Mouse (Mus musculus) G1E-ER4 (cell line): Measurements from ENCODE around the gene Olfr392. TPM values are rescaled to one million over a fixed set of nuclear protein-coding genes. Genes with fewer than 3 reads are reported as not detected.

Experiments used
- GATA1 ChIP-seq: IDR thresholded peaks from one replicate; pipeline ENCODE4 v1.8.0; 2012; ENCODE audit warnings: low read length, inconsistent platforms
- polyA plus RNA-seq: library from polyadenylated mRNA; stranded (reverse); fragments of >175 nt; gene quantifications from 2 replicates; pipeline ENCODE4 v1.2.3, GENCODE M21; 2012

The Olfr392 gene
- polyA plus RNA-seq, result not detected in 2 replicates

GRCm38 (mm10) chr11:73816949-73817348, at the start of gene Olfr392:
Gene Olfr392, minus strand, starts transcription at chr11:73817049.
- no peak for TF ChIP-seq GATA1

- TF ChIP-seq GATA1, result no peak
These were observed 34.5 kb upstream of the Olfr392 start, which contains the start of gene Olfr393 for GRCm38 (mm10) chr11:73851354-73851753. Gene Olfr393, minus strand, starts transcription at chr11:73851454.

DNA sequence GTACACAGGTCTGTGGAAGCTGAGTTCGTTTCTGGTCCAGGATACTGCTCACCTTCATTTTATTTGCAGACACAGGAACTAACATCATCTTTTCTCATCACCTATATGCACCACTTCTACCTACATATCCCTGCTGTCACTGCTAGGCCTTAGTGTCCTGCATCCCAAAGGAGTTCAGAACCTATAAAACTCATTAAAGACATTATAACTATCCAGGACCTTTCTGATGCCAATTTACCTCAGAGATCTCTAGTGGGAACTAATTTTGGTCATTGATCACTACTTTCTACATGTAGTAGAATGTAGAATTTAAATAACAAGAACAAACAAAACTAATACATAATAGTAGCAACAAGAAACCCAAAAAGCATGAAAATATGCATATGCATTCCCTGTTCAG, 13.9 kb downstream of the Olfr392 start, which contains the start of gene Olfr391-ps:
Olfr391-ps (minus strand) TSS at position 101 of the 400 bp plus-strand sequence.
- TF ChIP-seq GATA1, result no peak

- no peak for TF ChIP-seq GATA1
These were observed 34.2 kb downstream of the Olfr392 start, which contains the start of gene Olfr390 for GRCm38 (mm10) chr11:73782664-73783063. Gene Olfr390, plus strand, starts transcription at chr11:73782964.

GRCm38 (mm10) chr11:73780613-73781012, 36.2 kb downstream of the Olfr392 start, which contains the start of gene Olfr389:
Gene Olfr389, minus strand, starts transcription at chr11:73780713.
- no peak for TF ChIP-seq GATA1

Other genes with a start within 250 kb of the Olfr392 start
- not detected in 2 replicates for gene Olfr385, start 224.0 kb downstream of the Olfr392 start, polyA plus RNA-seq
- gene Olfr384, start 218.5 kb downstream of the Olfr392 start, polyA plus RNA-seq, result not detected in 2 replicates
- gene Zfp735, start 128.3 kb downstream of the Olfr392 start, polyA plus RNA-seq, result not detected in 2 replicates
- not detected in 2 replicates for gene Olfr389, start 36.3 kb downstream of the Olfr392 start, polyA plus RNA-seq
- not detected in 2 replicates for gene Olfr390, start 34.1 kb downstream of the Olfr392 start, polyA plus RNA-seq
- not detected in 2 replicates for gene Olfr391-ps, start 14.0 kb downstream of the Olfr392 start, polyA plus RNA-seq
- gene Olfr393, start 34.4 kb upstream of the Olfr392 start, polyA plus RNA-seq, result not detected in 2 replicates
- not detected in 2 replicates for gene Olfr394, start 73.7 kb upstream of the Olfr392 start, polyA plus RNA-seq
- not detected in 2 replicates for gene Olfr395, start 92.2 kb upstream of the Olfr392 start, polyA plus RNA-seq
- not detected in 2 replicates for gene Olfr23, start 119.6 kb upstream of the Olfr392 start, polyA plus RNA-seq
- gene Olfr397, start 143.8 kb upstream of the Olfr392 start, polyA plus RNA-seq, result not detected in 2 replicates
- not detected in 2 replicates for gene Olfr398, start 173.4 kb upstream of the Olfr392 start, polyA plus RNA-seq
- gene Olfr139, start 239.5 kb upstream of the Olfr392 start, polyA plus RNA-seq, result not detected in 2 replicates
- gene Olfr399, start 239.6 kb upstream of the Olfr392 start, polyA plus RNA-seq, result not detected in 2 replicates